Mouse (Mus musculus): ENCODE data around the gene Azin2. TPM values are rescaled to one million over a fixed set of nuclear protein-coding genes. Genes with fewer than 3 reads are reported as not detected.

Gene Azin2
- polyA plus RNA-seq, 1 experiment from 2014 or later: 20.1 TPM

DNA sequence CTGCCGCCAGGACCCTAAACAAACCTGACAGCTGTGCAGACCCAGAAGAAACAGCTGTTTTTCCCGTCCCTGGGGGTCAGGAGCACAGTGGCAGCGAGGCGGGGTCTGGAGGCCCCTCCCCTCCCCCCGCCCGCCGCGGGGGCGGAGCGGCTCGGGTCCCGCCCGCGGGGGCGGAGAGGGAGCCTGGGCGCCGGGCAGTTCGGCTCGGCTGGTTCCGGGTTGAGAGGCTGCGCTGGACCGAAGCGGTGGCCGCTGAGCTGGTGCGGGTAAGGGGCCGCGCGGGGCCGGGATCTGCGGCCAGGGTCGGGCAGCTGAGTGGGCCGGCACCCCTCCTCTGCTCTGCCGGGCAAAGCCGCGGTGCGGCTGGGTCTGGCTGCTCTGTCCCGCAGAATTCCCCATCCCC lies 78.9 kb downstream of the Azin2 start, which contains the start of gene Trim62:
Trim62 (plus strand) TSS at position 202 of the 403 bp plus-strand sequence.
- peaks cover 45% of the 10 kb centered on the region for H3K4me1 ChIP-seq (replicated peaks; ENCODE audit: control insufficient read depth, insufficient read depth, low read length)

More for the DNA sequence above, 78.9 kb downstream of the Azin2 start, which contains the start of gene Trim62:
- whole genome bisulfite sequencing: under 1% methylated on average over 32 of the region's 37 CpGs
- Histone ChIP-seq H3K4me2 (replicated peaks) (peak within 1 kb of the TSS; percentile 88), H3K9ac (peak within 1 kb of the TSS; percentile 86), H3K27me3 (ENCODE audit: control insufficient read depth, insufficient read depth, low read length) (no peaks in the 10 kb centered on the region), H3K4me3 (replicated peaks; ENCODE audit: low read length) (peak within 1 kb of the TSS; percentile 88), H3K36me3 (replicated peaks; ENCODE audit: control insufficient read depth, insufficient read depth) (no peaks in the 10 kb centered on the region), H3K27ac (peak within 1 kb of the TSS; percentile 84), H3K9me3 (ENCODE audit: control insufficient read depth, low read length) (no peaks in the 10 kb centered on the region)
- peak; percentile 67 for ATAC-seq (ENCODE audit: low FRiP score)
- peak; percentile 83 for DNase-seq (ENCODE audit: low spot score)

Other genes starting within 250 kb of the Azin2 start
- 0.21 and 0.41 TPM in 2 replicates for gene A3galt2, start 207.1 kb downstream of the Azin2 start, polyA plus RNA-seq (2014; fragmentation: Nextera tagmentation; extraction: Ambion mirVana)
- 29.0 and 33.6 TPM in 2 replicates for gene Zfp362, start 156.4 kb downstream of the Azin2 start, polyA plus RNA-seq (2014; fragmentation: Nextera tagmentation; extraction: Ambion mirVana)
- 31.9 and 35.5 TPM in 2 replicates for gene Trim62, start 78.9 kb downstream of the Azin2 start, polyA plus RNA-seq (2014; fragmentation: Nextera tagmentation; extraction: Ambion mirVana)
- gene Ak2, start 29.5 kb upstream of the Azin2 start, polyA plus RNA-seq (2014; fragmentation: Nextera tagmentation; extraction: Ambion mirVana): 60.4 and 64.4 TPM in 2 replicates
- gene Rnf19b, start 95.8 kb upstream of the Azin2 start, polyA plus RNA-seq (2014; fragmentation: Nextera tagmentation; extraction: Ambion mirVana): 35.5 and 41.1 TPM in 2 replicates
- gene Tmem54, start 143.1 kb upstream of the Azin2 start, polyA plus RNA-seq (2014; fragmentation: Nextera tagmentation; extraction: Ambion mirVana): 0.33 TPM in 1 of 2 replicates, not detected in the other
- gene Hpca, start 159.6 kb upstream of the Azin2 start, polyA plus RNA-seq (2014; fragmentation: Nextera tagmentation; extraction: Ambion mirVana): 56.2 and 68.7 TPM in 2 replicates
- 14.5 and 15.4 TPM in 2 replicates for gene Fndc5, start 174.6 kb upstream of the Azin2 start, polyA plus RNA-seq (2014; fragmentation: Nextera tagmentation; extraction: Ambion mirVana)
- gene S100pbp, start 227.3 kb upstream of the Azin2 start, polyA plus RNA-seq (2014; fragmentation: Nextera tagmentation; extraction: Ambion mirVana): 17.3 and 19.3 TPM in 2 replicates
- gene Yars, start 227.3 kb upstream of the Azin2 start, polyA plus RNA-seq (2014; fragmentation: Nextera tagmentation; extraction: Ambion mirVana): 111 and 118 TPM in 2 replicates